15 mouse cellular contexts compared by ENCODE assay signal in genomic region chr4:154594116-154594760, GRCm38 (mm10). TPM values are rescaled to one million over a fixed set of nuclear protein-coding genes. Genes with fewer than 3 reads are reported as not detected.
DNase-seq lines count a peak whose midpoint lies in the region; ATAC-seq and TF ChIP-seq lines count a peak whose summit lies in the region.
"Had no signal": no experiment of that assay in that cellular context is flagged by ENCODE, and none has a peak within 500 bp of the region (broad histone marks: within the 10 kb centered on the region; RNA-seq: fewer than 3 reads in every experiment).

No protein-coding gene starts in this region.

- intact Hi-C loops in heart, postnatal 10 days (cut with DNase I), result no loop called here

- no peak for DNase-seq in heart, postnatal 10 days
- DNase-seq in ES-E14 (ENCODE audit: low read depth, low spot score), result no peak
- no peak for DNase-seq in midbrain, embryonic 14.5 days
- DNase-seq in adrenal gland, postnatal 4 days (ENCODE audit: low spot score in 2 of 2), result no peak
- DNase-seq in spleen, postnatal 4 days (ENCODE audit: low spot score in 2 of 2), result no peak
- DNase-seq in right cerebral cortex, postnatal 10 days (ENCODE audit: low spot score in 2 of 2), result no peak
- DNase-seq: adrenal gland, postnatal 10 days; B cell, adult 2 months; cerebellum, adult 18-20 months; gastrocnemius, postnatal 36 days; lung, postnatal 36 days; thymus, postnatal 25 days had no signal

- H3K9me3 ChIP-seq in heart, embryonic 13.5 days, result no peaks in the 10 kb centered on the region
- no peaks in the 10 kb centered on the region for H3K9me3 ChIP-seq in ES-E14 (ENCODE audit: control insufficient read depth, insufficient read depth, low read depth, low read length)
- H3K9me3 ChIP-seq in forebrain, embryonic 16.5 days (ENCODE audit: control insufficient read depth, low read length), result no peaks in the 10 kb centered on the region
- H3K9me3 ChIP-seq in midbrain, embryonic 14.5 days (ENCODE audit: control insufficient read depth, low read length), result no peaks in the 10 kb centered on the region

- in situ Hi-C loops in ES-E14 (cut with MboI; ENCODE audit: low sequenced_read_pairs in 2 of 2, unreplicated experiment in 2 of 2), result no loop called here

- no peaks in the 10 kb centered on the region for H3K36me3 ChIP-seq in heart, embryonic 13.5 days
- H3K36me3 ChIP-seq in ES-E14 (ENCODE audit: control insufficient read depth, insufficient read depth, low read length, poor library complexity, severe bottlenecking), result no peaks in the 10 kb centered on the region
- H3K36me3 ChIP-seq in forebrain, embryonic 16.5 days (ENCODE audit: control insufficient read depth, insufficient read depth), result no peaks in the 10 kb centered on the region
- H3K36me3 ChIP-seq in midbrain, embryonic 14.5 days (ENCODE audit: control insufficient read depth, insufficient read depth, low read length), result no peaks in the 10 kb centered on the region

- 63% methylated on average over 17 of the region's 17 CpGs for WGBS in heart, embryonic 13.5 days
- WGBS in forebrain, embryonic 16.5 days, result 14% methylated on average over 17 of the region's 17 CpGs
- 16% methylated on average over 17 of the region's 17 CpGs for WGBS in midbrain, embryonic 14.5 days

- H3K4me3 ChIP-seq in heart, embryonic 13.5 days, result no peak overlapping the region
- peak overlapping the region; percentile 33 to 46; a peak in 3 of 4 replicates for H3K4me3 ChIP-seq in ES-E14 (ENCODE audit: insufficient read depth in 1 of 2, low read depth in 1 of 2, low read length in 2 of 2, poor library complexity in 1 of 2, severe bottlenecking in 1 of 2)
- H3K4me3 ChIP-seq in forebrain, embryonic 16.5 days (replicated peaks; ENCODE audit: low read length), result no peak overlapping the region
- H3K4me3 ChIP-seq in midbrain, embryonic 14.5 days (replicated peaks; ENCODE audit: low read depth, low read length), result no peak overlapping the region

- H3K9ac ChIP-seq in heart, embryonic 13.5 days, result peak overlapping the region; percentile 56; the same call in 1 of the 2 replicates
- H3K9ac ChIP-seq in ES-E14 (ENCODE audit: insufficient read depth, low read depth, low read length, poor library complexity, severe bottlenecking), result peak overlapping the region; percentile 50; the same call in 1 of the 2 replicates
- H3K9ac ChIP-seq in forebrain, embryonic 16.5 days (replicated peaks; ENCODE audit: low read depth, low read length), result peak overlapping the region; percentile 46
- peak overlapping the region; percentile 39 for H3K9ac ChIP-seq in midbrain, embryonic 14.5 days (replicated peaks; ENCODE audit: low read length)

- peaks cover 55% of the 10 kb centered on the region for H3K27me3 ChIP-seq in heart, embryonic 13.5 days (replicated peaks)
- H3K27me3 ChIP-seq in forebrain, embryonic 16.5 days (replicated peaks; ENCODE audit: control insufficient read depth, insufficient read depth, low read length), result no peaks in the 10 kb centered on the region
- peaks cover 14% of the 10 kb centered on the region; the same call in 1 of the 2 replicates for H3K27me3 ChIP-seq in midbrain, embryonic 14.5 days (ENCODE audit: control insufficient read depth, insufficient read depth, low read length)

- no peak for ATAC-seq in heart, embryonic 13.5 days (ENCODE audit: extremely low read depth, insufficient number of reproducible peaks, low FRiP score, low TSS enrichment)
- ATAC-seq in forebrain, embryonic 16.5 days, result no peak
- ATAC-seq in midbrain, embryonic 14.5 days (ENCODE audit: low FRiP score, low TSS enrichment), result no peak
- ATAC-seq: Patski had no signal

- peaks cover 83% of the 10 kb centered on the region for H3K4me1 ChIP-seq in heart, embryonic 13.5 days
- H3K4me1 ChIP-seq in ES-E14 (ENCODE audit: control insufficient read depth in 2 of 2, insufficient read depth in 2 of 2, low read length in 2 of 2, poor library complexity in 1 of 2), result peaks cover 0 to 3% of the 10 kb centered on the region in 2 experiments; a peak in 1 of 4 replicates
- peaks cover 51% of the 10 kb centered on the region for H3K4me1 ChIP-seq in forebrain, embryonic 16.5 days (replicated peaks; ENCODE audit: control insufficient read depth, insufficient read depth, low read length)
- H3K4me1 ChIP-seq in midbrain, embryonic 14.5 days (ENCODE audit: control insufficient read depth, insufficient read depth, low read length), result peaks cover 38% of the 10 kb centered on the region

- H3K4me2 ChIP-seq in heart, embryonic 13.5 days, result peak overlapping the region; percentile 16; the same call in 1 of the 2 replicates
- H3K4me2 ChIP-seq in forebrain, embryonic 16.5 days (ENCODE audit: low read length), result peak overlapping the region; percentile 33
- peak overlapping the region; percentile 21; the same call in 1 of the 2 replicates for H3K4me2 ChIP-seq in midbrain, embryonic 14.5 days (ENCODE audit: low read length)

- H3K27ac ChIP-seq in heart, embryonic 13.5 days (replicated peaks), result 0 out of 2 replicates have a peak overlapping the region, but pooled peaks have one; percentile 5
- no peak overlapping the region for H3K27ac ChIP-seq in ES-E14 (ENCODE audit: insufficient read depth, low read depth, low read length, poor library complexity, severe bottlenecking)
- H3K27ac ChIP-seq in forebrain, embryonic 16.5 days (ENCODE audit: low read length), result peak overlapping the region; percentile 76
- peak overlapping the region; percentile 80 for H3K27ac ChIP-seq in midbrain, embryonic 14.5 days (replicated peaks; ENCODE audit: low read depth, low read length)

TF ChIP-seq in ES-E14, 5 proteins besides CTCF, POLR2A, EP300 and RAD21:
- no peak for TF ChIP-seq HCFC1 (IDR thresholded peaks at IDR 0.05; ENCODE audit: borderline replicate concordance, insufficient read depth, low read length)
- TF ChIP-seq MAFK (IDR thresholded peaks at IDR 0.05; ENCODE audit: insufficient read depth, low read depth, low read length), result no peak
- no peak for TF ChIP-seq CHD2 (IDR thresholded peaks at IDR 0.05; ENCODE audit: low read depth, low read length)
- TF ChIP-seq ZC3H11A (IDR thresholded peaks at IDR 0.05; ENCODE audit: borderline replicate concordance, low read depth, low read length), result no peak
- TF ChIP-seq ZNF384 (IDR thresholded peaks at IDR 0.05; ENCODE audit: low read depth, low read length), result no peak

RNA-seq across cellular contexts. Expression of gene Prdm16, which starts 42.4 kb away (rescaled TPM):
- polyA plus RNA-seq in heart, embryonic 13.5 days (2015; fragmentation: Nextera tagmentation; extraction: Ambion mirVana), result 15.3 and 19.3 TPM in 2 replicates
- 10 to 100 TPM; 20.7 to 22.2 TPM for total RNA-seq in heart, postnatal 10 days (2021)
- 3.1 and 3.2 TPM in 2 replicates for total RNA-seq in ES-E14 (2012; rRNA removed)
- polyA plus RNA-seq in forebrain, embryonic 16.5 days (2015; fragmentation: Nextera tagmentation; extraction: Ambion mirVana), result 29.8 and 35.0 TPM in 2 replicates
- polyA plus RNA-seq in midbrain, embryonic 14.5 days (2014; fragmentation: Nextera tagmentation; extraction: Ambion mirVana), result 5.2 and 10.1 TPM in 2 replicates
- total RNA-seq in adrenal gland, postnatal 4 days (2021), result 10 to 100 TPM; 10.3 to 17.3 TPM
- polyA plus RNA-seq: Patski had no signal

Comparison
In these comparisons a context has a peak if more than half of its experiments do, and no peak if none do; other contexts are left out.
1. H3K4me3 ChIP-seq: peak in ES-E14 (2 of 2); none in heart, embryonic 13.5 days (single experiment), forebrain, embryonic 16.5 days (single experiment) and midbrain, embryonic 14.5 days (single experiment).
2. Peak in every context shown above with its lines, with median percentiles within 50 percentile points of each other: H3K4me2 ChIP-seq and H3K9ac ChIP-seq.